Mouse (Mus musculus) frontal cortex, adult (tissue): ENCODE data around the gene Nbea.
"Not testable (repeated sequence)": the region's sequence is repeated elsewhere in the genome, so short reads cannot be mapped to it uniquely, and the experiment has no call there.

Experiments used
- ATAC-seq: cut with Nextera tagmentation; 2 replicates; pipeline ENCODE4 v1.9.2; 2017; ENCODE audit warnings: mild to moderate bottlenecking, moderate library complexity, mixed read lengths; ENCODE audit not compliant: low TSS enrichment

Gene Nbea

DNA sequence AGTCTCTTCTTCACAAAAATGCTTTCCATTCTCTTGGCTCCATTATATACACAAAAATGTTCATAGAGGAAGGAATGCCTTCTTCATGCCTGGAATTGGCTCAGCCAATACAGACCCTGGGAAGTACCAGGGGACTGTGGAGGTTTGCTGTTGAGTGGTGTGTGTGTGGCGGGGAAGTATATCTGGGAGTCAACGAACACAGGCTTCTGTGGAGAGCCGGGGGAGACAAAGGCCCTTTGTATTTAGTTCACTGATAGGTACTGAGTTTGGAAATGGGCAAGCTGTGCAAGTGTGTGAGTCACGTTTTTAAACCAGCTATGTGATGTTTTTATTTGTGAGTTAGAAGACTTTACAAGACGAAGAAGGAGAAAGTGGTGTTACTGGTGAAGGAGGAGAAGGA lies 517.6 kb downstream of the Nbea start:
- ATAC-seq = no peak

GRCm38 (mm10) chr3:55664713-55665112 lies 518.8 kb downstream of the Nbea start:
- peak; percentile 81 for ATAC-seq

DNA sequence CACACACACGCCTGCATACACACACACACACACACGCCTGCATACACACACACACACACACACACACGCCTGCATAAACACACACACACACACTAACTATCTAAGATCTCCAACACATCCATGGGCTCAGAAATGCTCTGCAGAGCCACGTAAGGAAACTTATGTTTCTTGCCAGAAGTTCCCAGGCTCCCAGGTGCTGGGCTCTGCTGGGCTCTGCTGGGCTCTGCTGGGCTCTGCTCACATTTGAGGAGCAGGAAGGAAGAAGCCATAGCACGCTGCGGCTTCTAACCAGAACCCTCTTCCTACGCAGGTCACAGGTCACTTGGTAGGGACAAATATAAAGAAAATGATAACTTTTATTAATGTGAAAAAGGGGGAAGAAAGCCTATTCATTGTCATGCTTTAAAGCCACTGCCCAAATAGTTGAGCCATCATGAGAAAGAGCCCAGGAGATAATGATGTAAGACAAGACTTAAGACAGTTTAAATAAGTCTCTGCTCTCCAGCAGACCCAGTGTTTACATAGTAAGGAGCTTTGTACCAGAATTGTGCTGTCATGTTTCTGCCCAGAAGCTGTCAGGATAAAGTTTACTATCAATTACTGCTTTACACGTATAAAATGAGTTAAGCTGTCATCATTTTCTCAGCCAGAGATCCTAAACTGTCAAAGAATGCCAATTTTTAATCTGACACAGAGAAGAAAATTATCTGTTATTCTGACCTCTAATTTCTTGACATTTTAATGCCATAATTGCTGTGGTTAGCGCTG lies 521.6 kb downstream of the Nbea start:
- no peak for ATAC-seq

GRCm38 (mm10) chr3:55660261-55660838 lies 523.2 kb downstream of the Nbea start:
- no peak for ATAC-seq

GRCm38 (mm10) chr3:55659558-55660215 lies 523.8 kb downstream of the Nbea start:
- ATAC-seq = no peak

DNA sequence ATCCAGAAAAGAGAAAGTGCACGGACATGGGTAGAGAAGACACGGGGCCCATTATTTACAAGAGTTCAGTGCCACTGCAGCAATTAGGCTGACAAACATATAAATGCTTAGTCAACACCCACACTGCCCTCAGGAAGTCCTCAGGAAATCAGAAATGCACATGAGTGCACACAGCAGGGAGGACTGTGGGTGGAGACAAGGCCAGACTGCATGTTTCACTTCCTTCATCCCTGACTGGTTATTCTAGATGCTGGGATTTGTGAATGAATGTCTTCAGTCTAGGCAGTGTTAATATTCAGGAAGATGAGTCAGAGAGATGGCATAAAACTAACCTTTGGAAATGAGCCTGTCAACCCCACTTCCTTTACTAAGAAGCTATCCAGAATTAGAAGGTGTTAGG lies 531.2 kb downstream of the Nbea start:
- ATAC-seq = peak; percentile 32; the same call in 1 of the 2 replicates

DNA sequence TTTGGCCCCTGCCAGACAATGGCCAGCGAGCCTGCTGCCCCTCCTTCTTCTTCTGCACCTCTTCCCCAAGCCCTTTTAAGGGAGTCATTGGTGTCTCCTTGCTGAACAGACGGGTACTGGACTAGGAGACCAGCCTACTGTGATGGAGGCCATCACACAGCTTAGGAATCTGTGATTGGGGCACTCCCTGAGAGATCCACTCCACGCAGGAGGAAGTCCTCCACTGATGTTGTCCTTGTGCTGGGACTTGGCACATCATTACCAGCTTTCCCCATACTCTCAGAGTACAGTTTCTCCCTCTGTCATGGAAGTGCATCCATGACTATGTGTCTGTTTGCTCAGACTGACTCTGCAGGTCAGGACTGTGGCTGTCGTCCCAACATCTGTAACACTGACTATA lies 531.6 kb downstream of the Nbea start:
- no peak for ATAC-seq

GRCm38 (mm10) chr3:55649541-55649940 lies 534.0 kb downstream of the Nbea start:
- ATAC-seq = no peak

DNA sequence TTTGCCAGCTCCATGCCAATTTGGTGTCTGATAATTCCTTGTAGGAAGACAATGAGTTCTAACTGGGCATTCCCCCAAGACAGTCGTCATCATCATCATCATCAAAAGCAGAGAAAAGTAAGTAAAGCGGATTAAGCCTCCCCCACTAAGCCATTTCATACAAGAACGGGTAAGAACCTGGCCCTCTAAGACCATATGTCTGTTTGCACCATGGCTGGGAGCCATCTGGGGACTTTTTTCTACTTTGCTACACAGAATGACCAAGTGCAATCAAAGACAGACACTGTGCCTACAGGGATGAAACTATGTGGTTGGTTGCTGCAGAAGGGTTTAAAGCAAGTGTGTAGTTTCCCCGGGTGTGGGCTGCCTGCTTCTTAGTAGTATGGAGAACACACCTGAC lies 535.2 kb downstream of the Nbea start:
- ATAC-seq = peak; percentile 29

GRCm38 (mm10) chr3:55647176-55647575 lies 536.3 kb downstream of the Nbea start:
- peak; percentile 39 for ATAC-seq

DNA sequence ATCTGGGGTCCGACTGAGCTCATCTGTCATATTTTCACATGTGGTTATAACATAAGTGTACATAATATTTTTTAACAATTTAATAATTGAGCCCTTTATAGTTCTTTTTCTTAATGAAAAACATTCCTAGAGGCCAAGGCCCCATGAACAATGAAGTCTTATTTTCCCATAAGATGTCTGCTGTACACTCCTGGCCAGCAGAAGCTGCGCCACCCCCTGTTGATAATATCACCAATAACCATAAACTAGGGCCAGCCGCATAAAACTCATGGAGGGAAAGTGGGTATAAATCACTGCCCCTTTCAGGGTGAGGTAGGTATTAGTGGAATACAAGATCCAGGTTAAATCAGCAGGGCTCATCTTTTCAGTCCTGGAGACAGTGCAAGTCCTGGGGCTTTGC lies 537.1 kb downstream of the Nbea start:
- ATAC-seq = no peak

DNA sequence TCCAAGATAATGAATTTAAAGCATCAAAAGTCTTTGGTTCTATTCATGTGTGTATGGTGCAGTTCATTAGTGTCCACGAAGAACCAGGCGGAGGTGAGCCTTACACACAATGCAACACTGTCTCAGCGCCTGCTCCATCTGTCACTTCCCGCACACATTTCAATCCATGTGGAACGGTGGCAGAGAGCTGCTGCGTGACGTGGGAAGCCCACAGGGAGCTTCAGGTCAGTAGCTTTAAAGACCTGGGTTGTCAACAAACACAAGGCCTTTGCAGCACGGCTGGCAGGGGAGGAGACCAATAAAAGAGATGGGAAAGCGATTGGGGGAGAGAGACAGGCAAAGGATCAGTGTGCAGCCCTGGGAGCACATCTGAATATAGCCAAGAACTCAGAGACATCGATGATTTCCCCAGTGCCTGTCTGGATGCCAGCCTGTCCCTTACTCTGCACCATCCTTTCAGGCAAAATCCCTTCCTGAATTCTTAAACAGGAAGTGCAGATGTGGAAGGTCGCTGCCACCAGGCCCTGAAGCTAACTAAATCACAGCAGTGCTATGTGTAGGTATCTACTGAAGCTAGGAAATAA lies 539.4 kb downstream of the Nbea start:
- ATAC-seq = no peak

GRCm38 (mm10) chr3:55637660-55638059 lies 545.8 kb downstream of the Nbea start:
- no peak for ATAC-seq

DNA sequence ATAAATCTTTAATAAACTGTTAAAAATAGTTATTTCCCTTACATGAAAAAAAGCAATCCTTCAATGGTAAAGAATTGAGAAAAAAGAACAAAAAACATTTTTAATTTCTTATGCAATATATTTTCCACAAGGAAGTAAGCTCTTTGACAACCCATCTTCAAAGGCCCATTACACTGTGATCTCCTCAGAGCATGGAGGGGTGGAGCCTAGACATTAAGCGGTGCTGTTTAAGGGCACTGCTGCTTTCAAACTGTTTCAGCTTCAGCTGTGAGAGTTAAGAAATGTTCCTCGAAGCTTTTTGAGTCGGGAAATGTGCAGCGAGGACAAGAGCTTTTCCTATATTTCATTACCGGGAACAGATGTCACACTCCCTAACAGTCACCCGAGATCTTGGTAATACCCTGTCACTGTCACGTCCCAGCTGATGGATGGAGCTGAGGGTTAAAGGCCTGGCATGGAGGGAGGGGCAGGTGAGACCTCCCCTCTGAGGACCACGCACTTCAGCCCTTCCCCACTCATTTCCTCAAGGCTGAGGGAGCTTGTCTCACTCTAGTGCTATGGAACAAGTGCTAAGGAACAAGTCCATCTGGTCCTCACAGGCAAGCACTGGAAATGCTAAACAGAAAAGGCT lies 547.8 kb downstream of the Nbea start:
- ATAC-seq = no peak; the same call in 1 of the 2 replicates

DNA sequence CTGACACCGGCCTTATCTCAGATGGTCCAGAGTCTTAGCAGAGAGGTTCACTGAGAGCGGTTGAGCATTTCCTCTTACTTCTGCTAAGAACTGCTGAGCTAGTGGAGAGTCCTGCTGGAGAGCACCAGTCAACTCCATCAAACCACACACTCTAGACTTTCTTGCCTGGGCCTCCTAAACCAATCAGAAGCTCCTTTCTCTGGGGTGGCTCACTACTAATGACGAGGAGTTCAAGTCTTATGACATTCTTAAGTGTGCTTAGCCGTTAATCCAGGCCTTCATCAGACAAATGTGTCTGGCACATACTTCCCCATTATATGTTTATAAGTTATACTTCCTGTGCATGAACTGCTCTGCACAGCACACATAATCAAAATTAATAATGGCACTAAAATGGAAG lies 556.4 kb downstream of the Nbea start:
- no peak for ATAC-seq

DNA sequence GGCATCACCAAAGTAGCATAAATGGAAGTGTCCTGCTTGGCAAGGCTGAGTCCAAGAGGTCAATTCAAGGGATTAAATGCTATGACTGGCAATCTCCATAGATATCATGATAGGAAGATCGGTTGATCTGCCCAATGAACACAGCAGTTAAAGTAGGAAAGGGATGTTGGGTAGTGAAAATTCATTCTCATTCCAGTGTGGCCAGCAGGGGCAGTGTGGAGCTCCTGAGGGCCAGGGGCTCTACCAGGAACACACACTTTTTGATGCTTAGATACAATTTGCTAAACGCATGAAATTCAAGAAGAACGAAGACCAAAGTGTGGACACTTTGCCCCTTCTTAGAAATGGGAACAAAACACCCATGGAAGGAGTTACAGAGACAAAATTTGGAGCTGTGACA lies 561.5 kb downstream of the Nbea start:
- ATAC-seq = not testable (repeated sequence)

DNA sequence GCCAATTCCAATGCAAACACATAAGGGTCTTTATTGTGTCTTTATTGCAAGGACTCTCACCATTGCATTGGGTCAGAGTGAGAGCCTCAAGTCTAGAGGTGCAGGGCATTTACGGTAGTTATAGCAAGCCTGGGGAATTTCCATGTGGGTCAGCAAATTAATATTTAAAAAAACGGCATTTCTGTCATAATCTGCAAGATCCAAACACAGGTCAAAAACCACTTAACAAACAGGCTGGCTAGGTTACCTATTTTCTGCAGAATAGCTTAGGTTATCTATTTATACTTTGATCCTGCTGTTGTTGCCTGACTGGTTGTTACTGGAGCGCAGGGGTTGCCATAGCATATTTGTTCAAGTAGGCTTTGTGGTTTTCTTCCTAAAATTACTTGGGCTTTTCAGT lies 565.1 kb downstream of the Nbea start:
- no peak for ATAC-seq

- ATAC-seq = no peak
Observed at GRCm38 (mm10) chr3:55612459-55613115, 570.9 kb downstream of the Nbea start.

GRCm38 (mm10) chr3:55612023-55612422 lies 571.5 kb downstream of the Nbea start:
- ATAC-seq = no peak

- no peak for ATAC-seq
Observed at GRCm38 (mm10) chr3:55610191-55610590, 573.3 kb downstream of the Nbea start.

DNA sequence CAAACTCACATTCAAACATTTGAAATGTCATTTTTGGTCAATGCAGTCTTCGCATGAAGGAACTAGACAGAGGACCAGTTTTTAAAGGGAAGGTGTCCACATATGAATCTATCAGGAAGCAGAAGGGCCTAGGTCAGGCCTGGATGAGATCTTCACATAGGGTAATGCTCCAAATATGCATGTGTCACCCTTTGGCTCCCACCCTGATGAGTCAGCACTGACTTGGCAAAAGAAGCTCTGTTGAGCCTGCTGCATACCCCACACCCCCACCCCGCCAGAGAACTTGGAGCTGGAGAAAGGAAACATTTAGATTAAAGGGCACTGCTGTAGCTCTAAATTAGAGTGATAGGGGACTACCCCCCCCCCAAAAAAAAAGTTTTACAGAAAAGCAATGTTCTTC lies 583.2 kb downstream of the Nbea start:
- 0 out of 2 replicates have a peak, but pooled peaks have one; percentile 20 for ATAC-seq
